Mouse (Mus musculus): ENCODE data around the gene Rora.

Rora gene

GRCm38 (mm10) chr9:69336063-69336462 lies 682.5 kb downstream of the Rora start:
- Histone ChIP-seq H3K36me3 (ENCODE audit: insufficient read depth, low read length) (no peaks in the 10 kb centered on the region), H3K27me3 (ENCODE audit: insufficient read depth, low read length) (no peaks in the 10 kb centered on the region), H3K4me3 (replicated peaks; ENCODE audit: low read length) (no peak overlapping the region), H3K9me3 (ENCODE audit: low read length) (peaks cover 12% of the 10 kb centered on the region), H3K4me1 (replicated peaks; ENCODE audit: low read depth, low read length) (peaks cover 4% of the 10 kb centered on the region; the same call in 1 of the 2 replicates)
- TF ChIP-seq CTCF (conservative IDR thresholded peaks at IDR 0.05; ENCODE audit: low read length) (no peak), POU5F1 (IDR thresholded peaks at IDR 0.05; ENCODE audit: borderline replicate concordance, low read length) (no peak), NANOG (IDR thresholded peaks at IDR 0.05; ENCODE audit: borderline replicate concordance, low read length) (no peak)

- Histone ChIP-seq H3K4me1 (replicated peaks; ENCODE audit: low read depth, low read length) (no peaks in the 10 kb centered on the region), H3K27me3 (ENCODE audit: insufficient read depth, low read length) (no peaks in the 10 kb centered on the region), H3K36me3 (ENCODE audit: insufficient read depth, low read length) (no peaks in the 10 kb centered on the region), H3K4me3 (replicated peaks; ENCODE audit: low read length) (no peak overlapping the region), H3K9me3 (ENCODE audit: low read length) (peaks cover 12% of the 10 kb centered on the region)
- TF ChIP-seq CTCF (conservative IDR thresholded peaks at IDR 0.05; ENCODE audit: low read length), result no peak
- TF ChIP-seq POU5F1 (IDR thresholded peaks at IDR 0.05; ENCODE audit: borderline replicate concordance, low read length), result no peak
- no peak for TF ChIP-seq NANOG (IDR thresholded peaks at IDR 0.05; ENCODE audit: borderline replicate concordance, low read length)
Measured at GRCm38 (mm10) chr9:69339199-69339598, 685.6 kb downstream of the Rora start.

- H3K36me3 ChIP-seq (ENCODE audit: insufficient read depth, low read length), result no peaks in the 10 kb centered on the region
- H3K4me1 ChIP-seq (replicated peaks; ENCODE audit: low read depth, low read length), result no peaks in the 10 kb centered on the region
- H3K27me3 ChIP-seq (ENCODE audit: insufficient read depth, low read length), result no peaks in the 10 kb centered on the region
- TF ChIP-seq NANOG (IDR thresholded peaks at IDR 0.05; ENCODE audit: borderline replicate concordance, low read length), result no peak
- no peak for TF ChIP-seq CTCF (conservative IDR thresholded peaks at IDR 0.05; ENCODE audit: low read length)
- TF ChIP-seq POU5F1 (IDR thresholded peaks at IDR 0.05; ENCODE audit: borderline replicate concordance, low read length), result no peak
- peaks cover 12% of the 10 kb centered on the region for H3K9me3 ChIP-seq (ENCODE audit: low read length)
- H3K4me3 ChIP-seq (replicated peaks; ENCODE audit: low read length), result no peak overlapping the region
Measured at GRCm38 (mm10) chr9:69339829-69340228, 686.2 kb downstream of the Rora start.

GRCm38 (mm10) chr9:69340421-69340820 lies 686.8 kb downstream of the Rora start:
- Histone ChIP-seq H3K9me3 (ENCODE audit: low read length) (peaks cover 12% of the 10 kb centered on the region), H3K4me1 (replicated peaks; ENCODE audit: low read depth, low read length) (no peaks in the 10 kb centered on the region), H3K4me3 (replicated peaks; ENCODE audit: low read length) (no peak overlapping the region), H3K36me3 (ENCODE audit: insufficient read depth, low read length) (no peaks in the 10 kb centered on the region), H3K27me3 (ENCODE audit: insufficient read depth, low read length) (no peaks in the 10 kb centered on the region)
- TF ChIP-seq NANOG (IDR thresholded peaks at IDR 0.05; ENCODE audit: borderline replicate concordance, low read length) (no peak), POU5F1 (IDR thresholded peaks at IDR 0.05; ENCODE audit: borderline replicate concordance, low read length) (no peak), CTCF (conservative IDR thresholded peaks at IDR 0.05; ENCODE audit: low read length) (no peak)

- Histone ChIP-seq H3K4me3 (replicated peaks; ENCODE audit: low read length) (no peak overlapping the region), H3K9me3 (ENCODE audit: low read length) (peaks cover 12% of the 10 kb centered on the region), H3K27me3 (ENCODE audit: insufficient read depth, low read length) (no peaks in the 10 kb centered on the region), H3K4me1 (replicated peaks; ENCODE audit: low read depth, low read length) (no peaks in the 10 kb centered on the region), H3K36me3 (ENCODE audit: insufficient read depth, low read length) (no peaks in the 10 kb centered on the region)
- no peak for TF ChIP-seq NANOG (IDR thresholded peaks at IDR 0.05; ENCODE audit: borderline replicate concordance, low read length)
- no peak for TF ChIP-seq POU5F1 (IDR thresholded peaks at IDR 0.05; ENCODE audit: borderline replicate concordance, low read length)
- no peak for TF ChIP-seq CTCF (conservative IDR thresholded peaks at IDR 0.05; ENCODE audit: low read length)
Measured at GRCm38 (mm10) chr9:69343881-69344280, 690.3 kb downstream of the Rora start.

- no peak for TF ChIP-seq POU5F1 (IDR thresholded peaks at IDR 0.05; ENCODE audit: borderline replicate concordance, low read length)
- no peak for TF ChIP-seq CTCF (conservative IDR thresholded peaks at IDR 0.05; ENCODE audit: low read length)
- no peak for TF ChIP-seq NANOG (IDR thresholded peaks at IDR 0.05; ENCODE audit: borderline replicate concordance, low read length)
- no peaks in the 10 kb centered on the region for H3K27me3 ChIP-seq (ENCODE audit: insufficient read depth, low read length)
- no peaks in the 10 kb centered on the region for H3K4me1 ChIP-seq (replicated peaks; ENCODE audit: low read depth, low read length)
- no peaks in the 10 kb centered on the region for H3K9me3 ChIP-seq (ENCODE audit: low read length)
- H3K36me3 ChIP-seq (ENCODE audit: insufficient read depth, low read length), result no peaks in the 10 kb centered on the region
- no peak overlapping the region for H3K4me3 ChIP-seq (replicated peaks; ENCODE audit: low read length)
Measured at GRCm38 (mm10) chr9:69345550-69345949, 692.0 kb downstream of the Rora start.

- no peak overlapping the region for H3K4me3 ChIP-seq (replicated peaks; ENCODE audit: low read length)
- H3K4me1 ChIP-seq (replicated peaks; ENCODE audit: low read depth, low read length), result no peaks in the 10 kb centered on the region
- no peak for TF ChIP-seq CTCF (conservative IDR thresholded peaks at IDR 0.05; ENCODE audit: low read length)
- TF ChIP-seq NANOG (IDR thresholded peaks at IDR 0.05; ENCODE audit: borderline replicate concordance, low read length), result no peak
- no peak for TF ChIP-seq POU5F1 (IDR thresholded peaks at IDR 0.05; ENCODE audit: borderline replicate concordance, low read length)
- H3K9me3 ChIP-seq (ENCODE audit: low read length), result no peaks in the 10 kb centered on the region
- no peaks in the 10 kb centered on the region for H3K27me3 ChIP-seq (ENCODE audit: insufficient read depth, low read length)
- no peaks in the 10 kb centered on the region for H3K36me3 ChIP-seq (ENCODE audit: insufficient read depth, low read length)
Measured at GRCm38 (mm10) chr9:69347796-69348195, 694.2 kb downstream of the Rora start.

- Histone ChIP-seq H3K4me1 (replicated peaks; ENCODE audit: low read depth, low read length) (no peaks in the 10 kb centered on the region), H3K4me3 (replicated peaks; ENCODE audit: low read length) (no peak overlapping the region), H3K9me3 (ENCODE audit: low read length) (no peaks in the 10 kb centered on the region), H3K27me3 (ENCODE audit: insufficient read depth, low read length) (no peaks in the 10 kb centered on the region), H3K36me3 (ENCODE audit: insufficient read depth, low read length) (no peaks in the 10 kb centered on the region)
- TF ChIP-seq POU5F1 (IDR thresholded peaks at IDR 0.05; ENCODE audit: borderline replicate concordance, low read length), result no peak
Measured at GRCm38 (mm10) chr9:69349537-69349936, 696.0 kb downstream of the Rora start.

GRCm38 (mm10) chr9:69354228-69354627 lies 700.6 kb downstream of the Rora start:
- no peak overlapping the region for H3K4me3 ChIP-seq (replicated peaks; ENCODE audit: low read length)
- H3K4me1 ChIP-seq (replicated peaks; ENCODE audit: low read depth, low read length), result 0 out of 2 replicates have a peak, but pooled peaks cover 4% of the 10 kb centered on the region
- no peaks in the 10 kb centered on the region for H3K36me3 ChIP-seq (ENCODE audit: insufficient read depth, low read length)
- no peaks in the 10 kb centered on the region for H3K9me3 ChIP-seq (ENCODE audit: low read length)
- no peaks in the 10 kb centered on the region for H3K27me3 ChIP-seq (ENCODE audit: insufficient read depth, low read length)
- no peak for TF ChIP-seq CTCF (conservative IDR thresholded peaks at IDR 0.05; ENCODE audit: low read length)
- TF ChIP-seq POU5F1 (IDR thresholded peaks at IDR 0.05; ENCODE audit: borderline replicate concordance, low read length), result no peak
- TF ChIP-seq NANOG (IDR thresholded peaks at IDR 0.05; ENCODE audit: borderline replicate concordance, low read length), result no peak

Measured in E14TG2a.4 (cell line).